Mouse (Mus musculus): Measurements from ENCODE around the gene Gfod1.

DNA sequence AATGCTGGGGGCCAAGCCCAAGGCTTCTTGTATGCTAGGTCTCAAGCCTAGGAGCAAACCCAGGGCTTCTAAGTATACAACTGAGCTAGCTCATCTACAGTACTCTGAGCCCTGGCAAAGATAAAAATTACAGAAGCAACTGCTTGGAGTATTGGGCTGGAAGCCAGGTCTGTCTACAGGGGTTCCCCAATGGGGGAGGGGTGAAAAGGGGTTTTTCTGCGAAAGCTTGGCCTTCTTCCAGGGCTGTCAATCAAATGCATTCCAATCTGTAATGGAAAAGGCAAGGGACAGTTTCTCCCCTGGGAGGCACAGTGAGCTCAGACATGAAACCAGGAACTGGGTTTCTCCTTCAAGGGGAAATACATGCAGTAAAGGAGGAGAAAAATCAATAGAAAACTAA, 62.9 kb downstream of the Gfod1 start:
- TF ChIP-seq POLR2A (IDR thresholded peaks at IDR 0.05; ENCODE audit: low read depth, low read length) (no peak), CTCF (IDR thresholded peaks at IDR 0.05; ENCODE audit: borderline replicate concordance, insufficient read depth, low read length) (no peak)

Data from embryonic fibroblast, embryonic 13.5 days (primary cell).